Mouse (Mus musculus) cerebellum, adult 11-12 months (tissue): Measurements from ENCODE around the gene Rapgef4.

Source experiments
- DNase-seq: peaks from one replicate; pipeline ENCODE4 v3.0.0; 2022

The Rapgef4 gene

DNA sequence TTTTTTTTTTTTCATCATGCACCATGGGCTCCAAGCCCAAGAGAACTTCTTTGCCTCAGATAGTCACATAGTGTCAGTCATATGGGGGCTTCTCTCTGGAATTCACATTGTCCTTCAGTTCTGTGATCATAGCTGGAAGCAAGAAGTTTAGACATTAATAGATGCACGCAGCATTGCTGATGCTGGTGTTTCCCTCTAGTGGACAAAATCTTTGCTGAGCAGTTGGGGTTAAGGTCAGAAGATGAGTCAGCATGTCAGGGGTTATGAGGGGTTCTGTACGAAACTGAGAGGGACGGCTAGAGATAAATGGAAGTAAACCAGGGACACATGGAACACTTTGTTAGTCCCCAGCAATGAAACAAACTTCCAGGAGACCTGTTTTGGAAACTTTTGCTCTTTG, 216.0 kb downstream of the Rapgef4 start:
- DNase-seq = no peak

DNA sequence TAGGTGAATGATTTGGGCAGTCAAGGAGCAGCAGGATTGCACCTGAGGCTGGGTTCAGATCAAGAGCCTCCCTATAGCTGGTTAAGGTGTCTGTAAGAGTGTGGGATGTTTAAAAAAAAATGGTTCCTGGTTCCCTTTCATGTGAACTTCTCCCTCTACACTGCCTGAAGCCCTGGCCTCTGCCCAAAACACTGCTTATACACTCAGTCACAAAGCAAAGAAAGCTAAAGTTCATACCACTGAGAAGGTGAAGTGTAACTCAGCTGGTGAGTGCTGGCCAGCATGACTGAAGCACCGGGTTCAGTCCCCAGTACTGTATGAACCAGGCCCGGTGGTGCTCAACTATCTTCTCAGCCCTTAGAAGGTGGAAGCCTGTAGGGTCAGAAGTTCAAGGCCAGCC, 218.4 kb downstream of the Rapgef4 start:
- no peak for DNase-seq

DNA sequence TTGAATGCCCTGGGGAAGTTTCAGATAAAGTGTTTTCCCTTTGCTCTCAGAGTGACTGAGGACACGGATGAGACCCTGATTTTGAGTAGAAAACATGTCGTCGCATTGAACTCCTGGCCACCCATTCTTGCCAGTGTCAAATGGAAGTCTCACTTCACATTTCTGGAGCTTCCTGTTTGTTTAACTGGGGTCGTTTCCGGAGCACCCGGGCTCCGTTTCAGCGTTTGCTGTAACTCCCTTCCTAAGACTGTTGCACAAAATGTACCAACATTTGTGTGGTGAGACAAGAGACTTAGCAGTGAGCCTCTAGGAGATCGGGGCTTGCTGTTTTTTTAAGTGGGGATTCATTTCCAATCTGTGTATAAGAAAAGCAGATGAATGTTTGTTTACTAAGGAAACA, 220.5 kb downstream of the Rapgef4 start:
- no peak for DNase-seq

DNA sequence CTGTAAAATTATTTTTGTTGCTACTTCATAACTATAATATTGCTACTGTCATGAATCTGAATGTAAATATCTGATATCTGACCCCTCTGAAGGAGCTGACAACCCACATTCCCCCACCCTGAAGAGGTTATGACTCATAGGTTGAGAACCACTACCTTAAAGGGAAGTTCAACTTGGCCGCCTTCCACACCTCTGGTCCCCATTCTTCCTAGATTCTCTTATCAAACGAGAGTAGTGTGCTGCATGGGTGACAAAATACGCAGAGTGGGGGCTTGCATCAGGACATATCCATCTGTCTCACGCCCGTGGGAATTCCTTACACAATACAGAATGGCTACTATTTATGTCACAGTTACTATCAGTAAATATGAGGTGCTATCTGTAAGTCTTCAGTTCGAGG, 221.2 kb downstream of the Rapgef4 start:
- no peak for DNase-seq

DNA sequence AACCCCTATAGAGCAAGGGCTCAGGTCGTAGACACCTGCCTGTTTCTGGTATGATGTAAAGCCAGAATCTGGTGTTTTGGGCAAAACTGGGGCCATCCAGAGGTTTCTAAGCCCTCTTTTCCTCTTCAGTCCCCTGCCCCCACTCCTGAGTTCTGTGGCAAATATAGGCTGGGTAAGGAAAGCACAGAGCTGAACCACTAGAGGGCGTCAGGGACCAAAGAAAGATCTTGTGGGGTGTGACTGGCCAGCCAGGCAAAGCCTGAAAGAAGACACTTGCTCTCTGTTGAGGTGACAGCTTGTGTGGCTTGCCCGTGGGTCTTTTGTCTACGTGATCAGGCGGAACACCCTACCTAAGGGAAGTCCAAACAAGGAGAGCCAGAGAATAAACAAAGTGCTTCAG, 222.6 kb downstream of the Rapgef4 start:
- peak; percentile 57 for DNase-seq

DNA sequence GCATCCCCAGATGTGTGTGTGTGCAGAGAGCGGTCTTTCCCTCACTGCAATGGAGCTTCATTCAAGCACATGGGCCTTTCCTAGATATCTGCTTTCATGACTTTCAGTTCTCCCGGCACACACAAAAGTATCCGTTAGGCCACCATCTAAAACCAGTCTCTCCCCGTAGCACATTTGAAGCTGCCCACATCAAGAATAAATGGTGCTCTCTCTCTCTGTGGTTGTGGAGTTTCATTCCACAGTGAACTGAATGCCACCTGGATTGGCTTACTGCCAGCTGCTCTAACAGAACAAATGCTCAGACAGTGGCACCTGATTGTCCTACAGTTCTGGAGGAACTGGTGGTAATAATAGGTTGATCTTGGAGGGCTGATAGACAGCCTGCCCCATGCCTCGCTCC, 224.8 kb downstream of the Rapgef4 start:
- DNase-seq = peak; percentile 29

DNA sequence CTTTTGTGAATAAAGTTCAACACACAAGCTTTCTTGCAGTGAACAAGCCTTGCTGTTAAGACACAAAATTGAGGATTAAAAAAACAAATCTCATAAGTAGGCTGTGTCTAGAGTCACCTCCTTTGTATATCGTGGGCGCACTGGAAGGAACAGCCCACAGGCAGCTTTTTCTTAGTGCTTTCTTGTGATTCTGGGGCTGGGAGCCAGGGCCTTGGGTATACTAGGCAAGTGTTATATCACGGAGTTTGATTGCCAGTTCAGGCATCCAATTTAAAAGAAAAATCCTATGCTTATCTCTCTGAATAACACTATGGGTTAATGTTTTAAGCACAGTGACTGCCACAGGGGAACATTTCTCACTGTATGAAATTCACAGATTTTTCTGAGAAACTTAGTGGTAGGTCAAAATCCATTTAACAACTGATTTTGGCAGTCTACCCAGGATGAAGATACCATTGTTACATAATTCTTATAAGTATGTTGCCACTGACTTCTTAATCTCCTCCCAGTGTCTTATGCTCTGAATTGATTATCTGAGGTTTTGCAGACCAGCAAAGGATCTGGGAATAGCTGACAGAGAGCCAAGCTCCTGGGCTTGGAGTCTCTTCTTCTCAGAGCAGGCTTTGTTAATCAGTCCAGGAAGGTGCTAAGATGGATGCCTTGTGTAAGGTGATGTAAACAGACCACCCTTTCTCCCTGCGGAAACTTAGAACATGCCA, 225.6 kb downstream of the Rapgef4 start:
- no peak for DNase-seq

DNA sequence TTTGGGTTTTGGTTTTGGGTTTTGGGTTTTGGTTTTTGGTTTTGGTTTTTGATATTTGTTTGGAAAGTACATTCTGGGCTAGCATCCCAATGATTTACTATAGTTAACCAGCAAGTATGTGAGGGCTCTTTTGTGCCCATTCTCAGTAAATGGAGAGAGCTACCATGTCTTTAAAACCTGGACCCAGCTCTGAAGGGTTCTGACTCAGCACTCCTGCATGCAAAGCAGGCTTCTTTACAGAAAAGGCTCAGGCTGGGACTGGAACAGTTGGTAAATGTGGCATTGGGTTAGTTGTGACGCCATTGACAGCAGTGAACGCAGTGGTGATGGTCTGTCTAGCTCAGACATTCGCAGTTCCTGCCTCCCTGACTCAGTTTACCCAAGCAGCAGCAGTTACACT, 236.3 kb downstream of the Rapgef4 start:
- DNase-seq = no peak

DNA sequence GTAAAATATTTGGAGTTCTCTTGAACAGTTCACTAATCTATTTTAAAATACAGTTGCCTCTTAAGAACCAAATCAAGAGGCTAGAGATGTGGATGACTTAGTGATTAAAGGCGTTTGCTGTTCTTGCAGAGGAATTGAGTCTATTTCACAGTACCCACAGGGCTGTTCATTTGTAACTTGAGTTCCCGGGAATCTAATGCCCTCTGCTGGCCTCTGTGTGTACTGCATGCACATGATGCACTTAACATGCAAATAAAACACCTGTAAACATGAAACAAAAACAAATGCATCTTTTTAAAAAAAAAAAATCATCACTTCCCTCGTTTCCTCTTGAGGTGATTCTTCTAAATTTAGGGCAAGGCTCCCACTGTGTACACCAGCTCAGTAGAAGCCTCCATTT, 238.9 kb downstream of the Rapgef4 start:
- DNase-seq = no peak

DNA sequence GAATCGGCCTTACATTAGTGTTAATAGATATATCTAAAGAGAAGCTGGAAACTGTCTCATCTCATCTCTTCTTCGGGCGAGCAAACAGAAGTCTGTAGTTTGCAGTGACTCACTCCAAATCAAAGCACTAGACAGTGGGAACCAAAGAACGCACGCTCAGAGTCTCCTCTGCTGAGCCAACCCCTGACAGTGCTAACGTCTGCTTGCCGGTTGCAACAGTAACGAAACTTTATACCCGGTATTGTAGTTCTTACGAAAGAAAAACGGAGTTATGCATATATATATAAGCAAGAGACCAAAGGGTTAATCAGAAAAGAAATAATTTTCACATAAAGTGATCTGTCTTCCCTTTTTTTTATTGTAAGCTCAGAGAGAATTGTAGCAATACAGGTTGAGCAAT, 240.2 kb downstream of the Rapgef4 start:
- DNase-seq = no peak

DNA sequence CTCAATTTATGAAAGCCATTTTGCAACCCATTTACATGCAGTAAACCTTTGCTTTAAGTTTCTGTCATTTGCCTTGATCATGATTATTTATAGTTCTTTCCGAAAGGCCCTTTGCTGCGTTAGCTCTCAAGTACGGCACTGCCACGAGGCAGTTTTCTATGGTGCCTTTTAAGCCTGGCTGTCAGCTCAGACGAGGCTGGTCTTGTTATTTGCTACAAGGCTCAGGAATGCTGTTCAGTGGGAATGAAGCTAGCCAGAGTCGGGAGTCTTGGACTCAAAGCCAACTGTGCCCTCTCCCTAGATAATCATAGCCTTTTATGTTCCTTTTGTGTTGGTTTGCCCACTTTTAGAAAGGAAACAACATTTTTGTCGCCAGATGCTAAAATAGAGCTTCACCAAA, 240.7 kb downstream of the Rapgef4 start:
- no peak for DNase-seq

DNA sequence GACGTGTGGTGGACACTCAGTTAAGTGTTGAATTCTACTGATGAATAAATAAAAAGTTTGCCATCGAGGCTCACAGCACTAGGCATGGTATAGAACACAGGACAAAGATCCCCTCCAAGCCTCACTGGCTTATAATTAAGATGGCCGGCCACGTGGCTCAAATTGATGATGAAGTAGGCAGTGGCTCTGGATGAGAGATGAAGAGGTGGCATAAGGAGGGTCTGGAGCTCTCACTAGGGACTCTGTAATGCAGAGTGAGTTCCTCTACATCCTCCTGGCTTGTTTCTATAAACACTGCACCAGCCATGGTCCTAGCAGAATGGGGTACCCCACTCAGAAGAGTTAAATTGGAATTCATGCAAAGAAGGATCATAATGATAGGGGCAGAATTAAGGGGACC, 241.2 kb downstream of the Rapgef4 start:
- no peak for DNase-seq

DNA sequence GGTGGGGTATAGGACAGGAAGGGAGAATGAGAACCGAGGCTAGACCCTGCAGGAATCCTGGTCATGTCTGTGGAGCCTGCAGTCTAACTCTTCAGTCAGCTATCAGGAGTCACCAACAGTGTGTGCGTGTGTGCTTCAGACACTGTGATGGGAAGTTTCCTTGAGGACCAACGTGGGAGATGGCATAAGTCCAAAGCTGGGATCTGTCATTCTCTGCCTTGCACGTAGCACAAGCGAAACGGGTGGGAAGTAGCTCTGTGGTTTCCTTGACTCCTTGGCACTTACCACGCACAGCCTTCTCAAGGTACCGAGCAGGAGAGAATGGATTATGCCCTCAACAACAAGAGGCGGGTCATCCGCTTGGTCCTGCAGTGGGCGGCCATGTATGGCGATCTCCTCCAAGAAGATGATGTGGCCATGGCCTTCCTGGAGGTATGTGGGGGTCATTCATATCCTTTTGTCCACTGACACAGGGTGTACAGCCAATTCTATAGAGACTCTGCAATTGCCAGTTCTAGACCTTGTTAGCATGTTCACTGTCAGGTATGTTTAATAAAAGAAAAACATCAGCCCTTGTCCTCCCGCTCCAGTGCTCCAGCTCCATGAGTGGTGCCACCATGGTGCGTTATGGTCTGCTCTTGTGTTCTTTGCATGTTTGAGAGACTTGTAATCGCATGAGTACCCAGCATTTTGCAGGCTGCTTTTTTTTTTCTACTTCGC, 241.9 kb downstream of the Rapgef4 start:
- DNase-seq = no peak

DNA sequence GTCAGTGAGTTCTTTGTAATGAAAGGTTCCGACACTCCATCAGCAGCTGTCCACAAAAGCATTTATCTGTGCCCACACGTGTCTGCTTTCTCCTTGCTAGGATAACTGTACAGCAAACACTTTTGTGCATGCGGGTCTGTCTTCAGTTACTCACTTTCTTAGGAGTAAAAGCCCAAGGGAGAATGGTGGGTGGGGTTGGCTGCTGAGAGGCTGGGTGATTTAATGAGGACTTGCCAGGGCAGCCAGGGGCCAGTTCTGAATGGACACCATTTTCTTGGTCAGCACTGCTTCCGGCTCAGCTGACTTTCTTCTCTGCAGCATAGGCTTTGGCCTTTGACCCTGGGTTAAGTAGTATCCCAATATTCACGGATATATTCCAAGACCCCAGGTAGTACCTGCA, 242.4 kb downstream of the Rapgef4 start:
- no peak for DNase-seq

DNA sequence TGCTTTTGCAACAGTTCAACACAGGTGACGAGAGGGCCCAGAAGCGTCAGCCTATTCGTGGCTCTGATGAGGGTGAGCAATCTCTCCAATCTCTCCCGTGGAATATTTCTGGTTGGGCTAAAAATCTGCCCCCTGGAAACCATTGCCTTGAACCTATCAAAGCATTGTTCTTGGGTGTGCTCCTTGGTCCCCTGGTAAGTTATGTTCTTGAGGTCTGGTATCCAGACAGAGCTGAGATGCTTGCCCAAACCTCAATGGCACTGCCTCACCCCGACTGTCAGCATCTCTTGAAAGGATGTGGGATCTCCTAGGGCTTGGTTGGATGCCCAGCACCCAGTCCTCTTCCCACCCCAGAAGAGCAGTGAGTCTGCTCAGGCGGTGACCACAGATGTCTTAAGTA, 245.0 kb downstream of the Rapgef4 start:
- no peak for DNase-seq

DNA sequence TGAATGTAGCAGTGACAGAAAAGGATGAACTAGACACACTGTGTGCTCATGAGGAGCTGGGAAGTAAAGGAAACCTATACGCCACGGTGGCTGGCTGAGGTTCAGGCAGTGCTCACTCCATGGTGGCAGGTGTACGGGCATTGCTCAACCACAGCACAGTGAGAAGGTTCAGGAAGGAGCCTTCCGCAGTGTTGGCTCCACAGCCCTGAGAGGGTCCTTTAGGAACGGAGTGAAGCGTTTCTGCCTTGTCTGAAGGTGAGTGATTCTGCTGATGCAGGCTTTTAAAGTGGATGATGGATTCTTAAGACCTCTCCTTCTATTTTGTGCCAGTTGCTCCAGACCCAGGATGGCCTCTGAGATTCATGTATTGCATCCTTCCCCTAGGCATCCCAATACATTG, 246.4 kb downstream of the Rapgef4 start:
- no peak for DNase-seq

DNA sequence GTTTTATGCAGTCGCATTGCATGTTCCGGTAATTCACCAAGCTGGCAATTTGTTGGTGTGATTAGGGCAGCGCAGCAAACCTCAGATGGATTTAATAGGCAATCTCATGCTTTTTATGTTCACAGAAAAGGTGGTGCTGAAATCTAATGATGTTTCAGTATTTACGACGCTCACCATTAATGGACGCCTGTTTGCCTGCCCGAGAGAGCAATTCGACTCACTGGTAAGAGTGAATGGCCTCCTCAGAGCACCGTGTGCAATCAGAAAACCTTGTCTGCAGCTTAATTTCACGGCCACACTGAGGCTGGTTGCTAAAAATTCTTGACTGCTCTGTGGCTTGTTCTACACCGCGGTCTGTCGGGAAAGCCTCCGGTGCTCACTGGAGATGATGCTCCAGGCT, 247.8 kb downstream of the Rapgef4 start:
- no peak for DNase-seq

DNA sequence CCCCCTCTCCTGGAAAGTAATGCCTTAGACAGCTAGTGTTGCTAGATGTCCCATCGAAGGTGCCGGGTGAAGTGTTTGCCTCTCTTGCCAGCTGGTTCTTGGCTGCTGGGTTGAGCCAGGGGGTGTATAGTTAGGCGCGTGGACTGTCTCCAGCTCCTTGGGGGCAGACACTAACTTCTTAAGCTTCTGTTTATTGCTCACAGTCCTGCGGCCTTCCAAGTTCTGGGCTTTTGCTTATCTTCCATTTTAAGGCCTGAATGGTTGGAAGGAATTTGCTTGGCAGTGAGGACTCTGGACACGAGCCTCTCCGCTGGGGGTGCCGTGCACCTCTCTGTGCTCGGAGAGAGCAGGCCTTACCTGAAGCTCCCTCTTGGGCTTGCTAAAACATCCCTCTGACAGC, 249.5 kb downstream of the Rapgef4 start:
- no peak for DNase-seq

DNA sequence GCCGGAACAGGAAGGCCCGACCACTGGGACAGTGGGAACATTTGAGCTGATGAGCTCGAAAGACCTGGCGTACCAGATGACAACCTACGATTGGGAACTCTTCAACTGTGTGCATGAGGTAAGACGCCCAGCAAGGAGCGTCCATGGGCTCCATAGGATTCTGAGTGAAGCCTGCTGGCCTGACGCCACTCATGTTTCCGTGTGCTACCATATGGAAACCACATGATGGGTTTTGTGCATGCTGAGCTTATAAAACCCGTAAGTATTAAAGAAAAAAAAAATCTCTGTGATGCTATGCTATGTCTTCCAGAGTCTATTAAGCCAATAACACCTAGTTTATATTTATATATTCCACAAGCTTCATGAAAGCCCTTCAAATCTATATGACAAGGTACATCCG, 253.0 kb downstream of the Rapgef4 start:
- DNase-seq = no peak

DNA sequence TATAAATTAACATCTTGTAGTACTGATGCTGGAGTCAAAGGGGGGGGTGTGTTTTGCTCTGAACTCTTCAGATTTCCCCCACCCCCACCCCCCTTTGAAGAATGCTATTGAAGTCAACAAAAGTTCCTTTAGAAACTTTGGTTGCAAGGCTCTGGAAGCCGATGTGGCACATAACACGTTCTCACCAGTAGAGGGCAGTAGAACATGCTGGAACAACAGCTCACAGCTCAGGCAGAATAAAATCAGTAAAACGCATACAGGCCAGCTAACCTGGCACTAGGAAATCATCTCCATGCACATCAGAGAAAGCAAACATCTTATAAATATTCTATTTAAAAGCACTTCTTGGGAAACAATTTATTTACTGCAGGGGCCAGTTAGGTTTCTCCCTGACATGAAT, 253.9 kb downstream of the Rapgef4 start:
- peak; percentile 56 for DNase-seq

DNA sequence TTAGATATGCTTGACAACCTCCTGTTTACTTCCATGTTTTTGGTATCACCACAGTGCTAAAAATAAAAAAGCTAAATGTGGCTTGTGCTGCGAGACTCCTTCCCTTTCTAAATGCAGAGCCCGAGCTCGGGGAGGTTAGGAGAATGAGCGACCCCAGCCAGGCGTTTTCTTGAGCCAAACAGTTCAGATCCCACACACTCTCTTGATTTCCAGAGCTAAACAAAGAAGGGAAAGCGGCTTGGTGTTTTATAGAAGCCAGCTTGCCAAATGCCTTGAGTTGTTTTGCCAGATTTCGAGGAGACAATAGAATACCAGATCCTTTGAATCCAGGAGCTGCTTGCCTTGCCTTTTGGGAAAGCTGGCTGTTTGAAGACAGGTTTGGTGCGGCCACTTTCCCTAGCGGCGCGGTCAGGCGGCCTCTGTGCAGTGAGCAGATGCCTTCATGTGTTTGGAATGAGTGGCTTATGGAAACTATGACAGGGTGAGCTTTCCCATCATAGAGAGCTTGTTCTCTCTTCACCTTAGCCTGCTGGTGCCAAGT, 254.4 kb downstream of the Rapgef4 start:
- no peak for DNase-seq

DNA sequence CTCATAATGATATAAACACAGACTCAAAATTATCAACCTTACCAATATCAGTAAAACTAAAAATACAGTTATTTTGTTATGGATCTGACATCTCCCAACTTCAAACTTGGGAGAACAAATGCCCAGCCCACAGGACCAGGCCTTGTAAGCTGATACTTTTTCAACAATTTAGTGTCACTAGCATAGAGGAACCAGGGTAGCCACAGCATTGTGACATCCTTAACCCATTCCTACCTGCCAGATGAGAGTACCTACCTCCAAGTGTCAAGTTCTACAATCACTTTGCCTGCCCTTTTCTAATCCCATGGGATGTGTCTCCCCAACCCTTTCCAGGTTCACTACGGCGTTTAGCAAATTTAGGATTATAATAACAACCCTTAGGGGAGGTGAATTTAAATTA, 257.4 kb downstream of the Rapgef4 start:
- no peak for DNase-seq

DNA sequence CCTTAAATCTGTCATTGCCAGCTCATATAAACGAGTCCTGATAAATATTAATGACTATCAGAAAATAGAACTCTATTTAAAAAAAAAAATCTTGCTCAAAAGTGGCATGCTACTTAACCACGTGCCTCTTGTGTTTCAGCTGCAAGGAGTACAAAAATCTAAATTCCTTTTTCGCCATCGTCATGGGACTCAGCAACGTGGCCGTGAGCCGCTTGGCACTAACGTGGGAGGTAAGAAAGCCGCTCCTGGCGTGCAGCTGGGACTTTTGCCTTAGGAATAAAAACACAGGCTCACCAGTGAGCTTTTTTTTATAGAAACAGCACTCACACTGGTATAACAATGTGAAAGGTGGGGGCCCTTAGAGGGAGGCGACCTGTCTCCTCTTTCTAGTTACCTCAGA, 257.9 kb downstream of the Rapgef4 start:
- DNase-seq = no peak

DNA sequence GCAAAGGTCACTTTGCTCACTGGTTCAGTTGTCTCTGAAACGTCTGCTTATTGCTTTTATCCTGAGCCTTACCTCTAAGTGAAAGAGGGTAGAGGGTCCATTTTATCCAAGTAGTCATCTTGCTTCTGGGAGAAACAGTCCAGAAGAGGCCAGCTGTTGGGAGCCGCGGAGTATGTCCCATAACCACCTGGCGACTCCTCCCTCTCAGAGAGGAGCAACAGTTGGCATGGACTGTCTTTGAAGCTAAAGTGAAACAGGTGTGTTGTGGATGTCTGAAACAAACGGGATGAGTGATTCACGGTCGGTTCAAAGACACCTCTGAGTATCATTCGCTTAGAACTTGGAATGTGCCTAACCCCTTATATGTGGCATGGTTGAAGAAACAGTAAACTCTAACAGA, 258.4 kb downstream of the Rapgef4 start:
- DNase-seq = no peak

DNA sequence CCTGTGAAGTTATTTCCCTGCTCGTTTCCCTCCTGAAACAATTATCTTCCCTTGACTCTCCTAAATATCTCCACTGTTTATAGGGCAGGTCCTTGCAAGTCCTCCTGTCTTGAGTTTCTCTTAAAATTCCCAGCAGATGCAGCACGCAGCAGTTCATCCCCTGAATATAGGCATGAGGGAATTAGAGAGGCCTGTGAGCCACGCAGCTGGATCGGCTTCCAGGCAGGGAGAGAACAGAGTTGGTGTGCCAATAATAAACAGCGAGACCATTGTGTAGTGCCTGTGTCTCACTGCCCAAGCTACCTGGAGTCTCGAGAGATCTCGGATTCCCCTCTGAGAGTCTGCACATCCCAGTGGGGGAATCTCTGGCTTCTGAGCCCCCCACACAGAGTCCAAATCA, 259.0 kb downstream of the Rapgef4 start:
- no peak for DNase-seq
